Mouse (Mus musculus) embryonic facial prominence, embryonic 15.5 days (tissue): ENCODE measurements around the gene Ablim2. TPM values are rescaled to one million over a fixed set of nuclear protein-coding genes. Genes with fewer than 3 reads are reported as not detected.

Experiments used
- ATAC-seq: fragments of 200-750 bp; cut with Nextera tagmentation; 2 replicates; pipeline ENCODE4 v1.8.0; 2017; ENCODE audit warnings: low read depth, moderate TSS enrichment; ENCODE audit not compliant: insufficient number of reproducible peaks, low FRiP score, low TSS enrichment
- H3K27ac ChIP-seq: fragments of 300-500 bp; sonication (generic); replicated peaks from 2 replicates; pipeline ENCODE4 v1.5.1; 2015; ENCODE audit warnings: mild to moderate bottlenecking, inconsistent platforms
- H3K27me3 ChIP-seq: fragments of 300-500 bp; sonication (generic); 2 replicates; pipeline ENCODE4 v1.6.1; 2015; ENCODE audit warnings: inconsistent platforms
- H3K36me3 ChIP-seq: fragments of 300-500 bp; sonication (generic); 2 replicates; pipeline ENCODE4 v1.6.1; 2015; ENCODE audit warnings: mild to moderate bottlenecking, inconsistent platforms
- H3K4me1 ChIP-seq: fragments of 300-500 bp; sonication (generic); 2 replicates; pipeline ENCODE4 v1.6.1; 2015; ENCODE audit warnings: inconsistent platforms
- H3K4me2 ChIP-seq: fragments of 300-500 bp; sonication (generic); replicated peaks from 2 replicates; pipeline ENCODE4 v1.6.1; 2015; ENCODE audit warnings: mild to moderate bottlenecking, inconsistent platforms
- H3K4me3 ChIP-seq: fragments of 300-500 bp; sonication (generic); replicated peaks from 2 replicates; pipeline ENCODE4 v1.5.1; 2015; ENCODE audit warnings: mild to moderate bottlenecking, inconsistent platforms
- H3K9ac ChIP-seq: fragments of 300-500 bp; sonication (generic); 2 replicates; pipeline ENCODE4 v1.6.1; 2015; ENCODE audit warnings: inconsistent platforms
- H3K9me3 ChIP-seq: fragments of 300-500 bp; sonication (generic); replicated peaks from 2 replicates; pipeline ENCODE4 v1.6.1; 2016; ENCODE audit warnings: inconsistent platforms
- WGBS: fragments of 180-500 bp; shearing (Covaris S2); methylation state at CpG from one replicate; pipeline ENCODE4 v1.1.7; 2015; 5-methylcytosine and 5-hydroxymethylcytosine counted together
- polyA plus RNA-seq: library from polyadenylated mRNA; unstranded; fragments of >200 nt; fragmentation: Nextera tagmentation; extraction: Ambion mirVana; gene quantifications from 2 replicates; pipeline ENCODE4 v1.2.1, GENCODE M21; 2015

Ablim2 gene
- polyA plus RNA-seq, 1 experiment from 2014 or later, result 4.7 TPM

- Histone ChIP-seq H3K4me2 (no peak overlapping the region), H3K4me1 (peaks cover 16% of the 10 kb centered on the region), H3K27ac (no peak overlapping the region), H3K4me3 (no peak overlapping the region), H3K36me3 (no peaks in the 10 kb centered on the region), H3K9ac (no peak overlapping the region), H3K27me3 (peaks cover 7% of the 10 kb centered on the region; the same call in 1 of the 2 replicates), H3K9me3 (no peaks in the 10 kb centered on the region)
- no peak for ATAC-seq
- 47% methylated on average over 9 of the region's 9 CpGs for WGBS
Measured at GRCm38 (mm10) chr5:35888959-35889358, 131.3 kb downstream of the Ablim2 start.

DNA sequence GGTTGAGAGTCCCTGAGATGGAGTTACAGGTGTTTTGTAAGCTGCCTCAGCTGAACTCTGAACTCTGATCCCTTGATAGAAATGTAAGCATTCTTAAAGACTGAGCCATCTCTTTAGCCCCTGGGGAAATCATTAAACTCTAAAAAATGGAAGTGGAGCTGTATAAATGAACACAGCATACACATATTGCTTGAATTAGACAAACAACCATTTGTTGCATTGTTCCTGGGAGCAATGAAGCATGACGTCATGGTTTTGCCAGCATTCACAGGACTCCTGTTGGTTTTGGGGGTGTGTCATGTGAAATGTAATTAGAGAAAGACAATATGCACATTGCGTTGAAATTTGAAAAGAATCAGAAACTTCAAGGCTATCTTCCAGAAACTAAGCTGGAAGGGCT is 132.0 kb downstream of the Ablim2 start:
- 26% methylated on average over 2 of the region's 2 CpGs for WGBS
- Histone ChIP-seq H3K27ac (peak overlapping the region; percentile 17; the same call in 1 of the 2 replicates), H3K36me3 (no peaks in the 10 kb centered on the region), H3K9ac (no peak overlapping the region), H3K4me1 (peaks cover 19% of the 10 kb centered on the region), H3K4me3 (no peak overlapping the region), H3K9me3 (no peaks in the 10 kb centered on the region), H3K4me2 (no peak overlapping the region), H3K27me3 (0 out of 2 replicates have a peak, but pooled peaks cover 7% of the 10 kb centered on the region)
- ATAC-seq, result no peak

- 0 out of 2 replicates have a peak, but pooled peaks cover 3% of the 10 kb centered on the region for H3K27me3 ChIP-seq
- no peak for ATAC-seq
- H3K4me3 ChIP-seq, result no peak overlapping the region
- H3K27ac ChIP-seq, result no peak overlapping the region
- no peak overlapping the region for H3K9ac ChIP-seq
- no peaks in the 10 kb centered on the region for H3K36me3 ChIP-seq
- no peak overlapping the region for H3K4me2 ChIP-seq
- no peaks in the 10 kb centered on the region for H3K9me3 ChIP-seq
- H3K4me1 ChIP-seq, result peaks cover 32% of the 10 kb centered on the region
- WGBS, result 91% methylated on average over 13 of the region's 13 CpGs
Measured at GRCm38 (mm10) chr5:35890985-35891730, 133.5 kb downstream of the Ablim2 start.

GRCm38 (mm10) chr5:35892363-35892762 is 134.7 kb downstream of the Ablim2 start:
- WGBS, result 77% methylated on average over 3 of the region's 3 CpGs
- H3K9me3 ChIP-seq, result no peaks in the 10 kb centered on the region
- H3K4me3 ChIP-seq, result no peak overlapping the region
- no peak overlapping the region for H3K9ac ChIP-seq
- H3K27me3 ChIP-seq, result 0 out of 2 replicates have a peak, but pooled peaks cover 3% of the 10 kb centered on the region
- H3K4me1 ChIP-seq, result peaks cover 43% of the 10 kb centered on the region
- no peaks in the 10 kb centered on the region for H3K36me3 ChIP-seq
- no peak for ATAC-seq
- no peak overlapping the region for H3K27ac ChIP-seq
- H3K4me2 ChIP-seq, result peak overlapping the region; percentile 87; the same call in 1 of the 2 replicates

DNA sequence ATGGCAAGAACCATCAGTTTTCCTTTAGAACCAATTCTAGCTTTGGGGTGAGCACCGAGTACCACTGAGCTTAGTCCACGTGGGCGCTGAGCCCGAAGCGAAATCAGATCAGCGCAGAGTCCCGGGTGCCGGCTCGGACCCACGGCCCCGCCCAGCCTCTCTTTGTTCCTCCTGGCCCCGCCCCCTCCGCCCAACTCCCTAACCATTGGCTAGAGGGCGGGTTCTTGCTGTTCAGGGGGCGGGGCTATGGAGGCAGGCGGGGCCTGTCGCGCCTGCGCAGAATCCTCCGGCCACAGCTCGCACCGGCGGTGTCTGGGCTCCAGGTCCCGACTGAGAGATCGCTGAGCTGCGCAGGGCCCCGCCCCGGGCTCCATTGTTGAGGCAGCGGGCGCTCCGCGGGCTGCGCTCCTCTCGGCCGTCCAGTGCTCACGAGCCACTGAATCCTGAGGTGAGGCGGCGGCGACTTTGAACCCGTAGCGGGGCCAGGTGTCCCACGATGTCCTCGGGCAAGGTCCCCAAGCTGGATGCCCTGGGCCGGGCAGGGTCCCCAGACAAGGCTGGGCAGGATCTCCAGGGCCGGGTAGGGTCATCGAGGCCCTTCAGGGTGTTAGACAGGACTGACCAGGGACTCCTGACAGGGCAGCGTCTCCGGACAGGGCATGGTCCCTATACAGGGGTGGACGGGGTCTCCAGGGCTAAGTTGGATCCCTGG is 135.6 kb downstream of the Ablim2 start, which contains the start of gene Afap1:
Afap1 (plus strand) TSS at position 227 of the 712 bp plus-strand sequence.
- Histone ChIP-seq H3K4me1 (peaks cover 47% of the 10 kb centered on the region), H3K4me3 (peak within 1 kb of the TSS; percentile 93), H3K27me3 (0 out of 2 replicates have a peak, but pooled peaks cover 3% of the 10 kb centered on the region), H3K4me2 (peak within 1 kb of the TSS; percentile 87), H3K27ac (peak within 1 kb of the TSS; percentile 81), H3K9ac (peak within 1 kb of the TSS; percentile 87), H3K9me3 (no peaks in the 10 kb centered on the region), H3K36me3 (no peaks in the 10 kb centered on the region)
- ATAC-seq, result peak; percentile 94
- 1% methylated on average over 49 of the region's 49 CpGs for WGBS

- WGBS, result under 1% methylated on average over 21 of the region's 21 CpGs
- Histone ChIP-seq H3K36me3 (no peaks in the 10 kb centered on the region), H3K4me2 (peak overlapping the region; percentile 87), H3K9ac (peak overlapping the region; percentile 87), H3K27ac (peak overlapping the region; percentile 81), H3K27me3 (0 out of 2 replicates have a peak, but pooled peaks cover 3% of the 10 kb centered on the region), H3K4me3 (peak overlapping the region; percentile 93), H3K4me1 (peaks cover 49% of the 10 kb centered on the region), H3K9me3 (no peaks in the 10 kb centered on the region)
- ATAC-seq, result peak; percentile 26; the same call in 1 of the 2 replicates
Measured at GRCm38 (mm10) chr5:35893805-35894260, 136.2 kb downstream of the Ablim2 start.

- peak overlapping the region; percentile 81 for H3K27ac ChIP-seq
- no peak for ATAC-seq
Measured at GRCm38 (mm10) chr5:35894295-35895047, 136.8 kb downstream of the Ablim2 start.

DNA sequence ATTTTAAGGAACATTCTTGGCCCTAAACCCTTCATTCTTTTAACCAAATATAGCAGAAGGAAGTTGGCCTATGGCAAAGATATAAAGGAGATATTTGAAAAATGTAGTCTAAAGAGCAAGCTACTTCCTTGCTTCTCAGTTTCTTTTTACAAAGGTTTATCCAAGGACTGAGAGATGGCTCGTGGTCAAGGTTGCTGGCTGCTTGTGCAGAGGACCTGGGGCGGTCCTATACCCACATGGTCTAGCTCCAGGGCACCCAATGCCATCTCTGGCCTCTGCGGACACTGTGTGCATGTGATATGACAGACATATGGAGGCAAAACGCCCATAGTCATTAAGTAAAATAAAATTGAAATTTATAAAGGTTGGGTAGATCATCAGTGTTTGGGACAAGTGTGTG is 138.2 kb downstream of the Ablim2 start:
- no peak for ATAC-seq
- H3K4me1 ChIP-seq, result peaks cover 58% of the 10 kb centered on the region
- 0 out of 2 replicates have a peak, but pooled peaks cover 3% of the 10 kb centered on the region for H3K27me3 ChIP-seq
- H3K4me2 ChIP-seq, result no peak overlapping the region
- H3K4me3 ChIP-seq, result no peak overlapping the region
- no peak overlapping the region for H3K9ac ChIP-seq
- no peak overlapping the region for H3K27ac ChIP-seq
- WGBS, result 81% methylated on average over 4 of the region's 4 CpGs
- H3K36me3 ChIP-seq, result no peaks in the 10 kb centered on the region
- no peaks in the 10 kb centered on the region for H3K9me3 ChIP-seq

More at GRCm38 (mm10) chr5:35894295-35895047, 136.8 kb downstream of the Ablim2 start:
- 5% methylated on average over 30 of the region's 30 CpGs for WGBS
- 0 out of 2 replicates have a peak, but pooled peaks cover 3% of the 10 kb centered on the region for H3K27me3 ChIP-seq
- no peaks in the 10 kb centered on the region for H3K36me3 ChIP-seq
- peak overlapping the region; percentile 93 for H3K4me3 ChIP-seq
- H3K4me2 ChIP-seq, result peak overlapping the region; percentile 87
- H3K9me3 ChIP-seq, result no peaks in the 10 kb centered on the region
- peaks cover 49% of the 10 kb centered on the region for H3K4me1 ChIP-seq
- peak overlapping the region; percentile 87 for H3K9ac ChIP-seq

GRCm38 (mm10) chr5:35896556-35896955 is 138.9 kb downstream of the Ablim2 start:
- 77% methylated on average over 4 of the region's 4 CpGs for WGBS
- H3K4me1 ChIP-seq, result peaks cover 63% of the 10 kb centered on the region
- 0 out of 2 replicates have a peak, but pooled peaks cover 3% of the 10 kb centered on the region for H3K27me3 ChIP-seq
- H3K9ac ChIP-seq, result no peak overlapping the region
- H3K36me3 ChIP-seq, result no peaks in the 10 kb centered on the region
- no peak overlapping the region for H3K4me2 ChIP-seq
- no peak for ATAC-seq
- H3K4me3 ChIP-seq, result no peak overlapping the region
- no peaks in the 10 kb centered on the region for H3K9me3 ChIP-seq
- no peak overlapping the region; the same call in 1 of the 2 replicates for H3K27ac ChIP-seq

DNA sequence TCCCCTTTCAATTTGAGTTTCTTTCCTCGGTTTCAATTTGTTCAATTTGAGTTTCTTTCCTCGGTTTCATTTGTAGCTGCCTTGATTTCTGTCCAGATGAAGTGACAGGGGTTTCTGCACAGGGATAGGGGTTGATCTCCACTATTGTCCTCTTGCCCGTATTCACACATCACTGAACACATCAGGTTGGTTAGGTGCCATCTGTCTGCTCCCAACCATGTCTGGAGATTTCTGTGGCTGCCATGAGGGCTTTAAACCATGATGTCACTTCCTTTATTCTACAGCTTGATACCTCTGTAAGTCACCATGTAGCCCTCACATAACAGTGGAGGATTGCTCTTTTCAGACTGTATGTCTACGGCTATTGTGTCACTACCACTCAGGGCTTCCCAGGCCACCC is 139.5 kb downstream of the Ablim2 start:
- Histone ChIP-seq H3K4me1 (peaks cover 63% of the 10 kb centered on the region), H3K27ac (no peak overlapping the region), H3K36me3 (no peaks in the 10 kb centered on the region), H3K4me2 (no peak overlapping the region), H3K9me3 (no peaks in the 10 kb centered on the region), H3K27me3 (no peaks in the 10 kb centered on the region), H3K4me3 (no peak overlapping the region), H3K9ac (no peak overlapping the region)
- ATAC-seq, result no peak
- 81% methylated on average over 4 of the region's 4 CpGs for WGBS
